24 mouse cellular contexts compared by ENCODE assay signal in the genomic region with DNA sequence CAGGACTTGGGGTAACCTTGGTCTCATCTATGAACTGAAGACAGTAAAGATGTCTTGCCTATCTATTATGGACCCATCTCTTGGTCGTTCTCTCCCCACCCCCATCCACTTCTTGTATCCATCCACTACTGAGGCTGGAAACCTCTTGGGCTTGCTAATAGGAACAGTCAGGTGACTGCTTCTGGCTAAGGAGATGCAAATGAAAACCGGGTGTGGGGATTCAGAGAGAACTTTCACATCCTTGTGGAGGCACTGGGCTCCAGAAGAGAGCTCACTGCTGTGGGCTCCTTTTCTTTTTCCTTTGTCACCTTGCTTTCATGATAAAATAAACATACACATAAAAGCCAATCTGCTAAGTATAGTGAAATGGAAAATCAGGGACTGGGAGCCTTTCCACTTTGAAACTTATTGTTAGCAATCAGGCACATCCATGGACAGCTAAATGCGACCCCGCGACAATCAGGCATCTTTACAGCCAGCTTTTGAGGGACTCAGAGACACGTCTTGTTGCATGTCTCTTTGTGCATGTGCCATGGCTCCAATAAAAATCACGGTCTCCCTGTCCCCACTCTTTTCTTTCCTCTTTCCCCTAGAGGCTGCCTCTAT.
A peak's percentile ranks its signal among the peaks of the same experiment; 100 is the strongest.
DNase-seq lines count a peak whose midpoint lies in the region; ATAC-seq and TF ChIP-seq lines count a peak whose summit lies in the region.
"Had no signal": no experiment of that assay in that cellular context is flagged by ENCODE, and none has a peak within 500 bp of the region (broad histone marks: within the 10 kb centered on the region; RNA-seq: fewer than 3 reads in every experiment).

No protein-coding gene starts in this region.

- ATAC-seq in embryonic facial prominence, embryonic 11.5 days (replicated peaks; ENCODE audit: insufficient number of reproducible peaks, low FRiP score, low TSS enrichment, low read depth), result no peak
- ATAC-seq: activated CD4-positive, CD25-positive, alpha-beta regulatory T cell, adult 4 months; forebrain, embryonic 15.5 days; hindbrain, embryonic 16.5 days; inflammation-experienced regulatory T-cells, adult 6 months had no signal

- no peaks in the 10 kb centered on the region for H3K4me1 ChIP-seq in embryonic facial prominence, embryonic 11.5 days (ENCODE audit: control insufficient read depth, insufficient read depth, low read length)
- peaks cover 8% of the 10 kb centered on the region for H3K4me1 ChIP-seq in embryonic facial prominence, embryonic 10.5 days
- H3K4me1 ChIP-seq in ES-Bruce4 (ENCODE audit: control insufficient read depth, insufficient read depth, low read length), result peaks cover 5% of the 10 kb centered on the region
- H3K4me1 ChIP-seq in MEL (ENCODE audit: control insufficient read depth in 1 of 2, insufficient read depth in 2 of 2, low read length in 2 of 2), result no peaks in the 10 kb centered on the region
- H3K4me1 ChIP-seq: embryonic facial prominence, embryonic 15.5 days; heart, embryonic 10.5 days; hindbrain, embryonic 12.5 days had no signal

- TF ChIP-seq POLR2A in ES-Bruce4 (IDR thresholded peaks at IDR 0.05; ENCODE audit: insufficient read depth, low read length) (no peak), MEL (IDR thresholded peaks at IDR 0.05; ENCODE audit: control insufficient read depth in 1 of 2, insufficient read depth in 1 of 2, low read depth in 1 of 2, low read length in 2 of 2, poor library complexity in 1 of 2) (no peak)

- no peaks in the 10 kb centered on the region for H3K27me3 ChIP-seq in embryonic facial prominence, embryonic 11.5 days (ENCODE audit: control insufficient read depth, insufficient read depth, low read length)
- H3K27me3 ChIP-seq in embryonic facial prominence, embryonic 10.5 days (replicated peaks; ENCODE audit: low read depth, poor library complexity, severe bottlenecking), result no peaks in the 10 kb centered on the region
- H3K27me3 ChIP-seq in ES-Bruce4 (ENCODE audit: control insufficient read depth, insufficient read depth, low read length, poor library complexity, severe bottlenecking) (no peaks in the 10 kb centered on the region; the same call in 1 of the 2 replicates), MEL (ENCODE audit: control insufficient read depth in 1 of 2, insufficient read depth in 2 of 2, low read length in 2 of 2) (peaks cover 0 to 6% of the 10 kb centered on the region in 2 experiments; a peak in 3 of 4 replicates)
- H3K27me3 ChIP-seq: embryonic facial prominence, embryonic 15.5 days; forebrain, embryonic 15.5 days; hindbrain, embryonic 12.5 days had no signal

- no peaks in the 10 kb centered on the region for H3K36me3 ChIP-seq in embryonic facial prominence, embryonic 11.5 days (replicated peaks; ENCODE audit: control insufficient read depth, insufficient read depth, low read depth, low read length)
- no peaks in the 10 kb centered on the region for H3K36me3 ChIP-seq in embryonic facial prominence, embryonic 10.5 days (replicated peaks)
- no peaks in the 10 kb centered on the region for H3K36me3 ChIP-seq in ES-Bruce4 (ENCODE audit: control insufficient read depth, insufficient read depth, low read length, poor library complexity, severe bottlenecking)
- H3K36me3 ChIP-seq in MEL (ENCODE audit: control insufficient read depth in 1 of 2, insufficient read depth in 2 of 2, low read length in 2 of 2), result no peaks in the 10 kb centered on the region
- H3K36me3 ChIP-seq: embryonic facial prominence, embryonic 15.5 days; forebrain, embryonic 10.5 days; forebrain, embryonic 15.5 days; heart, embryonic 10.5 days; hindbrain, embryonic 12.5 days had no signal

- no peak overlapping the region for H3K27ac ChIP-seq in embryonic facial prominence, embryonic 11.5 days (replicated peaks; ENCODE audit: low read depth, low read length)
- H3K27ac ChIP-seq in embryonic facial prominence, embryonic 10.5 days (replicated peaks), result no peak overlapping the region
- H3K27ac ChIP-seq in ES-Bruce4 (ENCODE audit: insufficient read depth, low read length) (peak overlapping the region; percentile 75), MEL (ENCODE audit: control insufficient read depth, low read depth, low read length) (no peak overlapping the region)
- H3K27ac ChIP-seq: embryonic facial prominence, embryonic 15.5 days; forebrain, embryonic 10.5 days; forebrain, embryonic 15.5 days; heart, embryonic 10.5 days; hindbrain, embryonic 12.5 days had no signal

- no peak overlapping the region for H3K4me2 ChIP-seq in embryonic facial prominence, embryonic 11.5 days (ENCODE audit: low read depth, low read length)
- H3K4me2 ChIP-seq: embryonic facial prominence, embryonic 15.5 days; forebrain, embryonic 15.5 days; hindbrain, embryonic 12.5 days had no signal

- DNase-seq in embryonic facial prominence, embryonic 11.5 days (ENCODE audit: low spot score), result peak; percentile 57
- DNase-seq in embryonic facial prominence, embryonic 10.5 days (ENCODE audit: low spot score), result no peak
- DNase-seq in MEL (ENCODE audit: low read depth, low spot score), result peak; percentile 10
- DNase-seq in adrenal gland, adult 8-10 months, result no peak
- DNase-seq in kidney, adult 9 months, result no peak
- DNase-seq: adrenal gland, postnatal 25 days; cerebellum, adult 18-20 months; cerebellum, adult 9-11 months; cerebellum, postnatal 36 days; gastrocnemius, postnatal 10 days; heart, adult 18-20 months; heart, postnatal 10 days; heart, postnatal 4 days; kidney, adult 18-20 months had no signal

- H3K9me3 ChIP-seq in embryonic facial prominence, embryonic 11.5 days (replicated peaks; ENCODE audit: control insufficient read depth, low read length), result no peaks in the 10 kb centered on the region
- no peaks in the 10 kb centered on the region for H3K9me3 ChIP-seq in embryonic facial prominence, embryonic 10.5 days
- H3K9me3 ChIP-seq in ES-Bruce4 (replicated peaks; ENCODE audit: control insufficient read depth, insufficient read depth, low read length, poor library complexity, severe bottlenecking) (no peaks in the 10 kb centered on the region; the same call in 1 of the 2 replicates), MEL (replicated peaks; ENCODE audit: insufficient read depth, low read length) (no peaks in the 10 kb centered on the region)
- H3K9me3 ChIP-seq: embryonic facial prominence, embryonic 15.5 days; forebrain, embryonic 10.5 days; forebrain, embryonic 15.5 days; heart, embryonic 10.5 days; hindbrain, embryonic 12.5 days had no signal

- WGBS in embryonic facial prominence, embryonic 11.5 days, result 70% methylated on average over 7 of the region's 7 CpGs
- WGBS in embryonic facial prominence, embryonic 10.5 days, result 70% methylated on average over 7 of the region's 7 CpGs

- TF ChIP-seq CTCF in ES-Bruce4 (IDR thresholded peaks at IDR 0.05; ENCODE audit: low read depth, low read length), result no peak
- no peak for TF ChIP-seq CTCF in MEL (IDR thresholded peaks at IDR 0.05 in 2 of 3, conservative IDR thresholded peaks at IDR 0.05 in 1 of 3; ENCODE audit: control insufficient read depth in 1 of 3, insufficient read depth in 1 of 3, low read depth in 2 of 3, low read length in 3 of 3, poor library complexity in 1 of 3, severe bottlenecking in 1 of 3)

- H3K9ac ChIP-seq in embryonic facial prominence, embryonic 11.5 days (replicated peaks; ENCODE audit: low read length), result no peak overlapping the region
- H3K9ac ChIP-seq in ES-Bruce4 (ENCODE audit: low read depth, poor library complexity, severe bottlenecking) (no peak overlapping the region), MEL (ENCODE audit: control insufficient read depth, low read depth, low read length, poor library complexity, severe bottlenecking) (no peak overlapping the region)
- H3K9ac ChIP-seq: embryonic facial prominence, embryonic 15.5 days; forebrain, embryonic 15.5 days; hindbrain, embryonic 12.5 days had no signal

- TF ChIP-seq EP300 in ES-Bruce4 (IDR thresholded peaks at IDR 0.05; ENCODE audit: insufficient read depth, low read depth, low read length) (no peak), MEL (IDR thresholded peaks at IDR 0.05; ENCODE audit: low read depth in 1 of 2, low read length in 2 of 2) (no peak)

- no peak for TF ChIP-seq RAD21 in MEL (IDR thresholded peaks at IDR 0.05; ENCODE audit: low read depth, low read length)

- H3K79me2 ChIP-seq in MEL (ENCODE audit: control insufficient read depth, insufficient read depth, low read length, poor library complexity), result no peaks in the 10 kb centered on the region

- no peak overlapping the region for H3K4me3 ChIP-seq in embryonic facial prominence, embryonic 11.5 days (ENCODE audit: low read depth, low read length)
- no peak overlapping the region for H3K4me3 ChIP-seq in embryonic facial prominence, embryonic 10.5 days
- peak overlapping the region; percentile 2; the same call in 1 of the 2 replicates for H3K4me3 ChIP-seq in ES-Bruce4 (ENCODE audit: low read depth, low read length)
- H3K4me3 ChIP-seq in MEL (ENCODE audit: control insufficient read depth in 1 of 2, insufficient read depth in 1 of 2, low read depth in 2 of 2, low read length in 2 of 2), result no peak overlapping the region
- H3K4me3 ChIP-seq: embryonic facial prominence, embryonic 15.5 days; erythroblast, embryonic 14.5 days; forebrain, embryonic 10.5 days; forebrain, embryonic 15.5 days; heart, embryonic 10.5 days; hindbrain, embryonic 12.5 days had no signal

TF ChIP-seq in MEL, 35 proteins besides CTCF, POLR2A, EP300 and RAD21:
- TF ChIP-seq ZKSCAN1 (IDR thresholded peaks at IDR 0.05; ENCODE audit: low read depth, low read length) (no peak), HCFC1 (IDR thresholded peaks at IDR 0.05; ENCODE audit: low read depth, low read length) (no peak), TBP (IDR thresholded peaks at IDR 0.05; ENCODE audit: low read depth, low read length) (no peak), MAX (IDR thresholded peaks at IDR 0.05; ENCODE audit: low read length) (no peak), SMC3 (IDR thresholded peaks at IDR 0.05; ENCODE audit: low read depth, low read length) (no peak), POLR2AphosphoS2 (IDR thresholded peaks at IDR 0.05; ENCODE audit: low read length) (no peak), USF1 (IDR thresholded peaks at IDR 0.05; ENCODE audit: low read depth, low read length) (no peak)

Comparison
In these comparisons a context has a peak if more than half of its experiments do, and no peak if none do; other contexts are left out.
1. DNase-seq: peak in embryonic facial prominence, embryonic 11.5 days (single experiment) and MEL (single experiment); none in embryonic facial prominence, embryonic 10.5 days (single experiment), adrenal gland, adult 8-10 months (single experiment) and kidney, adult 9 months (single experiment).